Mouse (Mus musculus): ENCODE measurements at regions not wholly inside any gene's neighbourhood (a gene's known extent, or its start where the extent isn't known, plus 50 kb on each side); places are given as distances from the start of the nearest gene placed in this dataset.

DNA sequence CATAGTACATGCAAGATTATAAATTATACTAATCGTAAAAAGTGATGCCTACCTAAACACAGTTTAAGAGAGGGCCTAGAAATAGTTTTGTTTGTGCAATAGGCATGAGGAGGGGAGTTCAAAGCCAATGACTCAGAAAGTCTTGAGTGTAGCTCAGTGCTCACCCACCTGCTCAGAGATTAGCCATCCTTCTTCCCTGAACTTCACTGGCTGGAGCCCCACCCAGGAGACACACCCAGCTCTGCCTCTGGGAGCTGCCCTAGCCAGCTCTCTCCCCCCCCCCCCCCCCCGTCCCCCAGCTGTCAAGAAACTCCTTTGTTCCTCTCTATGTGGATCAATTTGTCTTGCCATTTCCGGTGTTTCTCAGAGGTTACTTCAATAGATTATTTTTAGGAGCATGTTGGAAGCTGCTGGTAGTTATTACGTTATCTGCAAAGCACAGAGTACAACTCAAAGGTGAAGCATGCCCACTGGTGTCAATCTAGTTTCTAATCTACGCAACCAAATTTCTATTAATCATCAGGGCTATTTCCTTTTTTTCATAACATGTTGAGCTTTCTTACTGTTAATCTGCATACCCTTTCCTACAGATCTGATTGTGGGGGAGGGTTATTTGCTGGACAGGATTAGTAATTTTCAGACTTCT lies 68.3 kb upstream of the Nrip1 start:
- no peak for DNase-seq

DNA sequence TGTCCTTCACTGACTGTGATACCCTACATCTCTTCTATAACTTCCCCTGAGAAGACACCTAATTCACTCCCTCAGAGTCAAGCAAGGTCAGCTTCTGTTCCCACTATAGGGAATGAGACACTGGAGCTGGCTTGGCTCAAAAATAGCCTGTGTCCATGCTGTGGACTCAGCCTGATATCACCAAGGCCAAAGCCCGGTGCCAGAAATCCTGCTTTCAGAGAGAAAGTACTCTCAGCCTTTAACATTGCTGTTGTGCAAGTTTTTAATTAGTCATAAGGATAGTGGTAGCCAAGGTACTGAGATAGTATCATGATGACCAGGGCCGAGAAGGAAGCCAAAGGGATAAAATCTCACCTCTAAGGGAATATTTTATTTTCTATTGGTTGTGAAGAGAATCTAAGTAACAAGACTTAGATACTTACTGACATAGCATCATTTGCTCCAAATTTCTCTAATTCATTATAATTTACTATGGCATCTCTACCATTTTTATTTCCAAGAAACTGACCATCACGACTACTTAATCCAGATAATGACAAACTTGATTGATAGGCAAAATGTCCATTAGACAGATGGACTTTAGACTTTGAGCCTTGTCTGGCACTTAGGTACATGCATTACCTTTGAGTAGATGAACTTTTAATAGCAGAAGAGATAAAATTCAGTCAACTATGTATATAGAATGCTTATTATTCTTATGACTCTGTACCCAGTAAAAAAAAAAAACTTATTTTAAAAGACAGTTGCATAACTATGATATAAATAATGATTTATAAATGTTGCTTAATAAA lies 64.7 kb upstream of the Nrip1 start:
- no peak for DNase-seq

GRCm38 (mm10) chr16:76436290-76436689 lies 62.7 kb upstream of the Nrip1 start:
- DNase-seq = no peak

DNA sequence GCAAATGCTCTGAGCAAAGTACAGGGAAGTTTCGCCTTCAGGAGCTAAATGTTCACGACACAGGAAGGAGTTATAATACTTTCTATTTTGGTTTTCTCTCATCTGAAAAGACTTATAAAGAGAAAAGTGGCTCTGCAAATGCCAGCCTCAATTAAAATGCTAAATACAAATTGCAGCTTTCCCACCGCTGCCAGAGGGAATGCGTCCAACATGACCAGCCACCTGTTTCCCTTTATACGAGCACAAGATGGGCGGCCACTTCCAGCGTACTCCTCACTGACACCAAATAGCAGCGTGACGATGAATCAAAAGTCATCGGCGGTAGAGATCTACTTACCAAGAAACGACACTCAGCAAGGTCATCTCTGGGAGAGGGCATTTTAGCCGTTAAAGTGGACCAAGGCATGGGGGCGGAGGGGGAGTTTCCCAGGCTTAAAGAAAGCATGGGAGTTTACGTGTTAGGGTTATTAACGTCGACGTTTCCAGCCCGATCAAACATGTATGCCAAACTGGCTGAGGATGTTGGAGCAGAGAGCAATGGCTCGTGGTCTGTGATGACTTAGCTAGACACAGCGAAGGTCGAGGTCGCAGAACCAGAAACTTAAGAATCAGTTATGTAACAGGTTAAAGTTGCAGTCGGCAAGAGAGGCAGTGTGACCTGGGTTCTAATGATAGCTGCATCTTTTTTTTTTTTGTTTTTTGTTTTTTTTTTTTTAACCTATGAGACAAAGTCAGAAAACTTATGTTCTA lies 59.6 kb upstream of the Nrip1 start:
- peak; percentile 35 for DNase-seq

GRCm38 (mm10) chr16:76432304-76432703 lies 58.7 kb upstream of the Nrip1 start:
- DNase-seq = peak; percentile 44

DNA sequence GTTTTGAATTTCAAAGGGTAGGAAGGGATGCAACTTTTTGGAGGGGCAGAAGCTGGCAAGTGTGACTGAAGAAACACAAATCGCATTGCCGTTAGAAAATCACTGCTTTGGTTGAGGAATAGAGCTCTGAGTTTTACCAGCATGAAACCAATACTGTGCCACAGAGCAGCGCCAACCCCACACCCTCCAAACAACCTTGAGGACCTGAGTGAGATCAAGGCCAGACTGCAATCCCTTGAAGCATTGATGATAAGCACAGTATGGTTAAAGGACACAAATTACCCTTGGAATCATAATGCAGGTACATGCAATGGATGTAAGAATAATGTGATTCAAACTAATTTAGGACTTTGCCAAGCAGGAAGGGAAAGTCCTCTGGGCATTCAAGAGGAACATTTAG lies 55.5 kb upstream of the Nrip1 start:
- DNase-seq = no peak

- DNase-seq = no peak
Observed at GRCm38 (mm10) chr16:76423964-76424363, 50.3 kb upstream of the Nrip1 start.
